Mouse (Mus musculus): ENCODE data around the gene Asb8. TPM values are rescaled to one million over a fixed set of nuclear protein-coding genes. Genes with fewer than 3 reads are reported as not detected.

The Asb8 gene
- total RNA-seq (2017) = 18.9 and 21.8 TPM in 2 replicates

DNA sequence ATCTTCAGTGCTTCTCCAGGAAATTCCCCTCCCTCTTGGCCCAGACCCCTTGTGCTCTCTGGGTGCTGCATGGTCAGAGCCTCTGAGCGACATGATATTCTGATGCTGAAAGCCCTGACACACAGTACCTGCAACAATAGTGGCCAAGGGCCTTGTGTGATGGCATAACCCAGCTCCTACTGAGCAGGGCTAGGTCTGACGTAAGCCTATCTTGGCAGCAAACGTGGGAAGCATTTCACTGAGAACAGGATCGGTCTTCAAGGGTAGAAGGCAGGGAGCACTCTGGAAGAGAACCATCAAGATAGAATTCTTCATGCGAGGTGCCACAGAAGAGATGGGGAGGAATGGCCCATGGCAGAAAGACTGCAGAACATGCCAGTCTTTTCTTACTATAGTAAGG is at the start of gene Asb8:
Gene Asb8 (minus strand): TSS at position 101 of the 400 bp plus-strand sequence.
- ATAC-seq (ENCODE audit: extremely low read depth, insufficient number of reproducible peaks, low FRiP score, poor library complexity, severe bottlenecking) = no peak

DNA sequence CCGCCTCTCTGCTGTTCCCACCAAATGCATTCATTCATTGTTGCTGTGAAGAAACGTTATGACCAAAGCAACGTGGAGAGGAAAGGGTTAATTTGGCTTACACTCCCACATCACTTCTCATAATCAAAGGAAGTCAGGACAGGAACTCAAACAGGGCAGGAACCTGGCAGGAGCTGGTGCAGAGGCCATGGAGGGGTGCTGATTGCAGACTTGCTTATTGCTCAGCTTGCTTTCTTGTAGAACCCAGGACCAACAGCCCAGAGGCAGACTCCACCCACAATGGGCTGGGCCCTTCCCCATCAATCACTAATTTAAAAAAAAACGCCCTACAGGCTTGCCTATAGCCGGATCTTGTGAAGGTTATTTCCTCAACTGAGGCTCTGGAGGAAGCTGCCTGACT is 48.7 kb upstream of the Asb8 start:
- no peak for ATAC-seq (ENCODE audit: extremely low read depth, insufficient number of reproducible peaks, low FRiP score, poor library complexity, severe bottlenecking)

DNA sequence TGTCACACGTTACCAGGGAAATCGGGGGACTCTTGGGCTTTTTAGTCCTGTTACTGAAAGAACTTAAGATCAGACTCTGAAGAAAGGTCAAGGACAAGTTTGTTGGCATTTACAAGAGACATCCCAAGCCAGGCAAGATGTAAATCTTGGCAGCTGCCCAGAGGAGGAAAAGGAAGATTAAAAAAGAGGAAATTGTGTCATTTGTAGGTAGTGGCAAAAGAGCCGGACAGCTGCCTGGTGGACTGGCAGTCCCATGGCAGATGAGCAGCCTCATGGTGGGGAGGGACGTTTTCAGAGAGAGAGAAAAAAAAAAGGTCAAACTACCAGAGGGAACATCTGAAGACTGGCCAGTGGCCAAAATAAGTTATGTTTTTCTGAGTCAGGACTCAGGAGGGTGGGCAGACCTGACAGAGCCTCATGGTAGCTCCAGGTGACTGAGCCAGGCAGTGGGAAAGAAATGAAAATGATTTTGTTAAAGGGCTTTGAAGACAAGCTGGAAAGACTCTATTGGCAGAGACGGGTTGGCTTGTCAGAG is 48.0 kb upstream of the Asb8 start:
- no peak for ATAC-seq (ENCODE audit: extremely low read depth, insufficient number of reproducible peaks, low FRiP score, poor library complexity, severe bottlenecking)

DNA sequence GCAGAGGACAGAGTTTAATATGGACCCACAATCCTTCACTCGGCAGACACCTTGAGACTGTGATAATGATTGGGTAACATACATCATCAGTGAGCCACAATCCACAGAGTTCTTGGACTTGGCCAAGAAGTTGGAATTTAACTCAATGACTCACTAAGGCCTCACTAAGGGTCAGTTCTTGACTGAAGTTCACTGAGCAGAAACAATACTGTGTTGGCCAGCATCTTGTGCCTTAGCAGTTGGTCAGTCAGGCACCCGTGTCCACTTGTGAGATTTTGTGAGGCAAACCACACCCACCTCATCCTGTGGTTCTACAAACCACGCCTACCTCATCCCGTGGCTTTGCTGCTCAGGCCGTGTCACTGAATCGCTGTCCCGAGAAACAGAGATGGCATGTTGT is 44.3 kb upstream of the Asb8 start:
- ATAC-seq (ENCODE audit: extremely low read depth, insufficient number of reproducible peaks, low FRiP score, poor library complexity, severe bottlenecking) = no peak

DNA sequence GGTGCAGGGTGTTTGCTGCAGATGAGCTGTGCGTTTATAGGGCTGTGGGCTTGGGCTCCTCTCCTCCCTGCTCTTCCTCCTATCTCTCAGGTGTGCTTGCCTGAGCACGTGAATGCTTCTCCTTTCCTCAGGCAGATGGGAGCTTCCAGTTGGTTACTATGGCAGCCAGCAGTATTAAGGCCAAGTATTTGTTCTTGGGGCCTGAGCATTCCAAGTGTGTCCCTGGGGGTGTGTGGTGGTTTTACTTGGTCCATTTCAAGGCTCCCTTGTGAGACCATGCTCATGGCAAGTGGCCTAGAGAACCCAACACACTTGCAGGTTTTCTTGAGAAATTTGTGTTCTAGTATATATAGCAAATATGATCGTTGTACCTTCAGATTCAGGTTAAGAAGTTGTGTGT is 30.0 kb upstream of the Asb8 start, which contains the start of gene Olfr288:
Gene Olfr288 (minus strand): TSS at position 101 of the 400 bp plus-strand sequence.
- ATAC-seq (ENCODE audit: extremely low read depth, insufficient number of reproducible peaks, low FRiP score, poor library complexity, severe bottlenecking) = no peak

DNA sequence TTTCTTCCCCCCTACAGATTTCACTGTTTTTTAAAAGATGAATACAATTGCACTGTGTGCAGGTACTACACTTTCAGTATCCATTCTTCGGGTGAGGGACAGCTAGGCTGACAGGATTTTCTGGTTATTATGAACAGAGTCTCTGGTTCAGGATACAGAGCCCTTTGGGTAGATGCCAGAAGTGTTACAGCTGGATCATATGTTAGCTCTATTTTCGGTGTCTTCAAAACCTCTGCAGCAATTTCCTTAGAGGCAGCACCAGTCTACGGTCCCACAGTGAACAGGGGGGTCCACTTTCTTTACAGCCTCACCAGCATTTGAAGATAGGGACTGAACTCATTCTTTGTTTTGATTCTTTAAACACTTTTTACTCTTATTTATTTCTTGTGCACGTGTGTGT is 19.0 kb upstream of the Asb8 start:
- ATAC-seq (ENCODE audit: extremely low read depth, insufficient number of reproducible peaks, low FRiP score, poor library complexity, severe bottlenecking) = no peak

DNA sequence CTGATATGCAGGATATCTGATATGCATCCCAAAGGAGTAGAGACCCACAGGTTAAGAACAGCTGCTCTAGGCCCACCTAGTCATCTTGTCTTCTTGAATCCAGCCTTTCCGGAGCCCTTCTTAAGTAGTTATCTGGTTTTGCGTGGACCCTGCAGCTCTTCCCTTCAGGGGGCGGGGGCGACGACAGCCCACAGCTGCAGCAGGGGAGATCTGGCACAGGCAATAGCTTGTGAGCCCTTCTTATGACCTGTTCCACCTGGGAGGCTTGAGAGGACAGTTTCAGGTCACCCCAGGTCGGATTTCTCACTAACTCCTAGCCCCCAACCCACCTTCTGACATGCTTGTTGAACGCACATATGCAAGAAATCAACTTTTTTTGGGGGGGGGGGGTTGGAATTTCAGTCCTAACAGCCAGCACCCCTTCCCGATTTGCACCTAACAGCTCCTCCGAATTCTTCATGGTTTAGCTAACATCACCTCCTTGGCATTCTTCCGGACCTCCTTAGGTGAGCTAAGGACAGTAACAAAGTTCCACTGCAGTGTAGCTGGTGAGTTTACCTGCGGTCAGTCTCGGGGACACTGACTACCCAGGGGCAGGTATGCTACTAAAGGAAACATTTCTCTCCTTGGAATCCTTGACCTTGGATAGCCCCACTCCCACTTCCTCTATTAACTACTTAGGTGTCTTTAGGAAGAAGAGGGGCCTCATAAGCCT is 16.6 kb upstream of the Asb8 start:
- no peak for ATAC-seq (ENCODE audit: extremely low read depth, insufficient number of reproducible peaks, low FRiP score, poor library complexity, severe bottlenecking)

DNA sequence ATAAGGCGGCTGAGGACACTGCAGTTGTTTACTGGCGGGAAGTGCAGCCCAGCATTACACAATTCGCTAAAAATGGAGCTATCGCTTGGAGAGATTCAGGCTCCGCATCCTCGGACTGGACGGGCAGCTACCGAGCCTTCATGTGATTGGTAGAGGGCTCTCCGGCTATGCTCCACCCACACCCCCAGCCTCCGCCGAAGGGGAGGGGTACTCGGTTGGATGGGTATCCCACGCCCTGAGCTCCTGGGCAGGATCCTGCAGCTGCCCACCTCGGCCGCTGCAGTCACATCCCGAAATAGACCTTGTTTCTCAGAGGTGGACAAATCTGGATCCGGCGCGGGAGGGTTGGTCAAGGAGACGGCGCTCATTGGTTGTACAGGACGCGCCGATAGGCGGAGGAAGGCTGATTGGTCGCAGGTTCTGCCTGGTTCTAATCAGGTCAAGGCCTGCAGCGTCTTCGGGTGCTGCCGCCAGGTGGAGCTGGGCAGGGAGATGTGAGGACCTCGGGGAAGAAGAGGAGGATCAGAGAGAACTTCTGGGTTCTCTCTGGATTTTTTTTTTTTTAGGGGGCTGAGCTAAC is 15.8 kb upstream of the Asb8 start:
- peak; percentile 89 for ATAC-seq (ENCODE audit: extremely low read depth, insufficient number of reproducible peaks, low FRiP score, poor library complexity, severe bottlenecking)

DNA sequence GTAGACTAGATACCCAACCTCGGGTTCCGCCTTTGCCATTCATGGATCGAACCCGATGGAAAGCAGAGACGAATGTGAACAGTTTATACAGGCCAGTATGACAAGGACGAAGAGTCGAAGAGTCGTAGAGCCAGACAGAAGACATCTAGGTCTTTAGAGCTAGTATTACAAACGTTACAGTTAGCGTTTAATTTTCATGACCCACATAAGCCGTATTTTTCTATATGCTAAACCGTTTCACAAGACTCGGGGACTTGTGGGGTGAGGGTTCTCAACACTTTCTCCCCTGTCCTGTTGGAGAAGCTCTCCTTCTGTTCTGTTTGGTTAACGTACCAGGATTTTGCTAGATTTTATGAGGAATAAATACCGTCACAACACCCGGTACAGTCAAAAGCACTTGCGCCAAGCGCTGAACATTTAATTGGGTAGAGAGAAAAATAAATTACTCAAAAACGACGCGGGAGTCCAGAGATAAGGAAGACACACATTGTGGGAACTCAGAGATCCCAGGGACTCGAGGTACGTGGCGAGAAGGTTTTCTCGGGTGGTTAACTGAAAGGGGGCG is 15.2 kb upstream of the Asb8 start:
- ATAC-seq (ENCODE audit: extremely low read depth, insufficient number of reproducible peaks, low FRiP score, poor library complexity, severe bottlenecking) = no peak

DNA sequence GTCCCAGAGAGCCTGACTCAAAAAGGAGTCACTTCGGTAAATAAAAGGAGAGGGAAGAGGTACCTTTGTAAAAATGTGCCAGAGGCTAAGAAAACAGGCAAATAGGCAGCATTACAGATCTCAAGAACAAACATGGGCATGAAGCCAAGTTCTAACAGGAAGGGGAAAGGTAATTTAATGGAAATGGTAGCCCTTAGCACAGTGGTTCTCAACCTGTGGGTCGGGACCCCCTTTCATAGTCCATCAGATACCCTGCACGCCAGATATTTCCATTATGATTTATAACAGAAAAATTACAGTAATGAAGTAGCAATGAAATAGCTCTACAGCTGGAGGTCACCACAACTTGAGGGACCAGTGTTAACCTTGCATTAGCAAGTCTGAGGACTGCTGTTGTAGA is 11.9 kb upstream of the Asb8 start:
- no peak for ATAC-seq (ENCODE audit: extremely low read depth, insufficient number of reproducible peaks, low FRiP score, poor library complexity, severe bottlenecking)

DNA sequence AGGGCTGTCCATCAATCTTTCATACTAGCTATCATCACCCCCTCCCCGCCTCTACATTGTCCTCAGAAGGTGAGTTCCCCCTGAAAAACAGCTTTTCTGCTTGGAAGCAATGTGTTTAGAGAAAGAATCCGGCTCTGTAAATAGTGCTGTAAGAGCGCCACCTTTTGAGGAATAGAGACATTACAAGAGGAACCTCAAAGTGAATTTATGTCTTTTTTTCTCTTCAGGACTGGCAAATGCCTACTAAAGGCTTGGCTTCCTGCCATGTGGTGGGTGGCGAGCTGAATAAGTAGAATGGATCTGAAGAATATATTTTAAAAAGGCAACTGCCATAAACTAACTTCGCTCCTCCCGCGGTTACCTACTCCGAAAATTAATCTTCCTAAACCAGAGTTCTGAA is 8.4 kb upstream of the Asb8 start:
- ATAC-seq (ENCODE audit: extremely low read depth, insufficient number of reproducible peaks, low FRiP score, poor library complexity, severe bottlenecking) = no peak

DNA sequence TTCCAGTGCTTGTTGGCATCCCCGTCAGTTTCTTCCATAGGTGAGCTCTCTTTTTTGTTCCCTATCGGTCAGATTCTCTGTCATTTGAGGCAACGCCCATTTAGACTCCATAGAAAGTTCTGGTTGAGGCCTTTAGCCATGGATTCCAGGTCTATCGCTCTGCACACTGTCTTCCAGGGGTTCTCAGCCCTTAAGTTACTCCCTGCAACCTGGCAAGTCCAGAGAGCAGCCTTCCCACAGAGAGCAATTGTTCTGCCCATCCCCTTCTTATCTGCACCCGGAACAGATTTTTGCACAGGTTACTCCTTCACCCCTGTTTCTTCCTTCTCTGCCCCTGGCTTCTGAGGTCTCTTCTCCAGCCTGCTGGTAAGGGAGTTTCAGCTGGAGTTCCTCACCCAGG is 6.7 kb upstream of the Asb8 start:
- no peak for ATAC-seq (ENCODE audit: extremely low read depth, insufficient number of reproducible peaks, low FRiP score, poor library complexity, severe bottlenecking)

DNA sequence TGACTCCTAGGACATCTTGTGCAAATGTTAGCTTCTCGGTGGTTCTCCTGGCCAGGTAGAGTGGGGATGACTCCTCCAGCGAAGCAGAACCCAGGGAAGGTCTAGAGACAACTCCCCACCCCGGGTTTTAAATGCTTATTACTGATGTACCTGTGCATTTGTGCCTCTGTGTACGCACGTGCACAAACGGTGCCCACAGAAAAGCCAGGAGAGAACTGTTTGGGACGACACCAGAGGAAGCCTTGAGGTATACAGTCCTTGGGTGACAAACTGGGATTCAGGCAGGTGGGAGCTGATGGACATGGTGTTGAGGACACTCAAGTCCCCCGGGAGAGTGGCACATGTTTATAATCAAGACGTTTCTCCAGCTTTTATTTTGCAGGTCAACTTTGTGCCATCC is 5.5 kb upstream of the Asb8 start:
- no peak for ATAC-seq (ENCODE audit: extremely low read depth, insufficient number of reproducible peaks, low FRiP score, poor library complexity, severe bottlenecking)

DNA sequence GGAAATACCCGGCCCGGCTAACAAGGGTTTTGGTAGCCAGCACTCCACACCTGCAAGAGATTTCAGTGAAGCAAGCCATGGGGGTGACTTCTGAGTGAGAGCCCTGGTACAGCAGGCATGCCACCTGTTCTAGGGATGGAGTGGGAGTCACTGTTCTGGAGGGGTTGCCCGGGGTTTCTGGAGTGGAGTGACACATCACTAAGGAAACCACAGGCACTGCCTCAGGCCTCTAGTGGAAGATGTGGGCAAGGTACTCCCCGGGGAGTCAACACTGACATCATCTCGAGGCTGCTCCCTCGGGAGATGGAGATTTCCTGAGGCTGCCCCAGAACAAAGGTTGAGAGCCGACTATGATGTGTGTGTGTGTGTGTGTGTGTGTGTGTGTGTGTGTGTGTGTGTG is 4.9 kb upstream of the Asb8 start:
- ATAC-seq (ENCODE audit: extremely low read depth, insufficient number of reproducible peaks, low FRiP score, poor library complexity, severe bottlenecking) = no peak

DNA sequence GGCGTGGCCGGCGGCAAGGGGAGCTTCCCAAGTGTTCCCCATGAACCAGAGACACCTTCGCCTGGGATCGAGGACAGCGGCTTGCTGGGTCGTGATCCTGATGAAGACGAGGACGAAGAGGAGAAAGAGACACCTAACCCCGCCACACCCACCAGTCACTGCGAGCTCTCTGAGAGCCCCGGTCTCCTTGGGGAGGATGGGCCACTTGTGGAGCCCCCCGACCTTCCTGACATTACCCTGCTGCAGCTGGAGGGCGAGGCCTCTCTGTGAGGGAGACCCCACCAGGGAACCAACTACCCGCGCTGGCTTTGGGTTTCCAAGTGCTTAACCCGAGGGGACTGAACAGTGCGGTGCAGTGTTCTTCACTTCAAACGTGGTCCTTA is 3.2 kb upstream of the Asb8 start:
- no peak for ATAC-seq (ENCODE audit: extremely low read depth, insufficient number of reproducible peaks, low FRiP score, poor library complexity, severe bottlenecking)

DNA sequence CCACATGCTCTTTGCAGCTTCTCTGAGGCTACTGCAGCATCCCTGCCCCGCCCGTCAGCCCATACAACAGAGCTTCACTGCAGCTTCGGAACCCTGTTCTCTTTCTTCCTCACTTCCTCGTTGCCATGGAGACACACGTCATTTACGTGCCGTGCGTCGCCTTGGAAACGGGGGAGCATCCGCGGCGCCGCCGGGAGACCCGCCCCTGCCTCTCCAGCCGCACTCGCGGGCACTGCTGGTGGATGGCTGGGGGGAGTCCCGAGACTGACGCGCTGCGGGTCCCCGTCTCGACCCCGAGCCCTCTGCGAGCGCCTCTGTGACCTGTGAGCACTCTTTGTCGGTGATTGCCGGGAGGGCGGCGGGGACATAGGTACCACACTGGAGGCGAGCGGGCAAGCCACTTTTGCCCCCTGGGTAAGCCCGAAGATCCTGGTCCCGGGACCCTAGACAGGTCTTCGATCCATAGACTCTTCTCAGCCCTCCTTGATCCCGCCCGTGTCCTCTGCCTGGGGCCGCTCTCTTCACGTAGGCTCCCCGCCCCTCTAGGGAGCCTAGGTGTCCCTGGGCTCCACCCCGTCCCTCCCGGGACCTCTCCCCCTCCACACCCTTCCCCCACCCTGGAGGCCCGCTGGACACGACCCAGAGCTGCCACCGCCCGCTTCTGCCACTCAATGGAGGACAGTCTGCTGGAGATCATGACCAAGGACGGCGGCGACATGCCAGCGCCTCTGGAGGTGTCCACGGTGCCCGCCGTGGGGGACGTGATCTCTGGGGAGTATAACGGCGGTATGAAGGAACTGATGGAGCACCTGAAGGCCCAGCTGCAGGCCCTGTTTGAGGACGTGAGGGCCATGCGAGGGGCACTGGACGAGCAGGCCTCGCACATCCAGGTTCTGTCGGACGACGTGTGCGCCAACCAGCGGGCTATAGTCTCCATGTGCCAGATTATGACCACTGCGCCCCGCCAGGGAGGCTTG is 2.5 kb upstream of the Asb8 start:
- peak; percentile 61; the same call in 1 of the 2 replicates for ATAC-seq (ENCODE audit: extremely low read depth, insufficient number of reproducible peaks, low FRiP score, poor library complexity, severe bottlenecking)

DNA sequence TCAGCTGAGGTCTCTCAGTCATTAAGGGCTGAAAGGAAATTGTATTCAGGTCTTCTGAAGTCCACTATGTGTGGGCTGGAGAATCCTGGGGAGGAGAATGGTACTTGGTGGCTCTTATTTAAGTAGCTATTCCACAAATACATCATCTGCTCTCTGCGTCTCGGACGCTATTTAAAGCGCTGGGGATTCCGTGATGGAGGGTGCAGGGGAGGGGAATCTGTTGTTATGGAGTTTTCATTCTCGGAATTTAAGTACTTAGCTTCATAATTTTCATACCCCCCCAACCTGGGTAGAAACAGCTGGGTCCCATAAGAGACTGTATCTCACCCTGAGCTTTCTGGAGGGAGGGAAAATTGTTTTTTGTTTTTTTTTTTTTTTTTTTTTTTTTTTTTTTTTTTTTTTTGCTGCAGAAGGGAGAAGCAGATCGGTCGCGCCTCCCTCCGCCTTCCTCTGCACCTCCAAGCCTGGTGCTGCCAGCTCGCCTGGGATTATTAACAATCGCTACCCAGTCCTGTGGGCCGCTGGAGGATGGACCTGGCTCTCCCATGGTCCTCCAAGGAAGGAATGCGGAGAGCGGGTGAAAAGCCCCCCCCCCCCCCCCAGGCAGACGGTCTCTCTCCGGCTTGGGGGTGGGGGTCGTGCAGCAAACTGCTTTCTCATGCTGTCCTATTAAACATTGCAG is 1.7 kb upstream of the Asb8 start, which contains the start of gene Ccdc184:
Gene Ccdc184 (plus strand): TSS at position 196 of the 682 bp plus-strand sequence.
- no peak for ATAC-seq (ENCODE audit: extremely low read depth, insufficient number of reproducible peaks, low FRiP score, poor library complexity, severe bottlenecking)

DNA sequence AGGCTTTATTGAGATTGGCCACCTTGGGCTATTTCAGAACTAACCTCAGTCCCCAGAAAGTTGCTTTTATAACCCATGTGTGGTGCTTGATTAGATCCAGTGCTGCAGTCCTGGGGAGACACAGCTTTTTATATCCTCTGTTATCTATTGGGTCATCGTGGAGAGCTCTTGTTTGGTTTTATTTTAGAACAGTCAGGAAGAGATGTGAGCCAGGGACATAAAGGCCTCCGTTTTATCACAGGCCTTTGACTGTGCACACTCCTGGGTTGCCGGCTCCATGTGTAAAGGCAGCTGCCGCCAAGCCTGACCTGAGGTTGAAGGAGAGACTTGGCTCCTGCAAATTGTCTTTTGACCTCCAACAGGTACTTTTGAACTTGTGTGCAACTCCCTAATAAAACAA is 2.9 kb downstream of the Asb8 start:
- no peak for ATAC-seq (ENCODE audit: extremely low read depth, insufficient number of reproducible peaks, low FRiP score, poor library complexity, severe bottlenecking)

All from neutrophil, adult 5-6 weeks (primary cell).